ENCODE assay signal across 8 mouse cellular contexts in genomic region chr13:13784420-13784936, GRCm38 (mm10). TPM values are rescaled to one million over a fixed set of nuclear protein-coding genes. Genes with fewer than 3 reads are reported as not detected.
A peak's percentile ranks its signal among the peaks of the same experiment; 100 is the strongest.
DNase-seq lines count a peak whose midpoint lies in the region; ATAC-seq lines count a peak whose summit lies in the region.
"Had no signal": no experiment of that assay in that cellular context is flagged by ENCODE, and none has a peak within 500 bp of the region (broad histone marks: within the 10 kb centered on the region; RNA-seq: fewer than 3 reads in every experiment).

No protein-coding gene starts in this region.

- peak overlapping the region; percentile 53 for H3K4me3 ChIP-seq in lung, embryonic 15.5 days
- peak overlapping the region; percentile 69 for H3K4me3 ChIP-seq in embryonic facial prominence, embryonic 10.5 days
- H3K4me3 ChIP-seq in hindbrain, embryonic 11.5 days (ENCODE audit: low read depth, low read length), result peak overlapping the region; percentile 59
- peak overlapping the region; percentile 59 for H3K4me3 ChIP-seq in midbrain, embryonic 14.5 days (replicated peaks; ENCODE audit: low read depth, low read length)
- H3K4me3 ChIP-seq: erythroblast, embryonic 14.5 days had no signal

- DNase-seq in lung, postnatal 14 days, result no peak
- peak; percentile 52 for DNase-seq in embryonic facial prominence, embryonic 10.5 days (ENCODE audit: low spot score)
- peak; percentile 53 for DNase-seq in hindbrain, embryonic 11.5 days (ENCODE audit: low spot score)
- DNase-seq in midbrain, embryonic 14.5 days, result peak; percentile 70
- DNase-seq in layer of hippocampus, adult 18-20 months (ENCODE audit: low spot score in 2 of 2), result no peak
- DNase-seq in cerebellum, postnatal 36 days, result no peak

- under 1% methylated on average over 56 of the region's 59 CpGs for WGBS in lung, embryonic 15.5 days
- under 1% methylated on average over 59 of the region's 59 CpGs for WGBS in embryonic facial prominence, embryonic 10.5 days
- WGBS in hindbrain, embryonic 11.5 days, result under 1% methylated on average over 56 of the region's 59 CpGs
- under 1% methylated on average over 59 of the region's 59 CpGs for WGBS in midbrain, embryonic 14.5 days

- peaks cover 35% of the 10 kb centered on the region for H3K27me3 ChIP-seq in lung, embryonic 15.5 days
- peaks cover 59% of the 10 kb centered on the region for H3K27me3 ChIP-seq in embryonic facial prominence, embryonic 10.5 days (replicated peaks; ENCODE audit: low read depth, poor library complexity, severe bottlenecking)
- H3K27me3 ChIP-seq in hindbrain, embryonic 11.5 days (ENCODE audit: control insufficient read depth, insufficient read depth, low read length), result peaks cover 17% of the 10 kb centered on the region
- peaks cover 5% of the 10 kb centered on the region; the same call in 1 of the 2 replicates for H3K27me3 ChIP-seq in midbrain, embryonic 14.5 days (ENCODE audit: control insufficient read depth, insufficient read depth, low read length)

- peaks cover 20% of the 10 kb centered on the region for H3K4me1 ChIP-seq in lung, embryonic 15.5 days
- H3K4me1 ChIP-seq in embryonic facial prominence, embryonic 10.5 days, result peaks cover 19% of the 10 kb centered on the region
- 0 out of 2 replicates have a peak, but pooled peaks cover 3% of the 10 kb centered on the region for H3K4me1 ChIP-seq in hindbrain, embryonic 11.5 days (replicated peaks; ENCODE audit: control insufficient read depth, insufficient read depth, low read length)
- H3K4me1 ChIP-seq in midbrain, embryonic 14.5 days (ENCODE audit: control insufficient read depth, insufficient read depth, low read length), result no peaks in the 10 kb centered on the region

- peak; percentile 58; the same call in 1 of the 2 replicates for ATAC-seq in lung, embryonic 15.5 days (ENCODE audit: borderline replicate concordance, extremely low read depth, low FRiP score, low TSS enrichment)
- ATAC-seq in hindbrain, embryonic 11.5 days (ENCODE audit: low FRiP score), result peak; percentile 73
- peak; percentile 68; the same call in 1 of the 2 replicates for ATAC-seq in midbrain, embryonic 14.5 days (ENCODE audit: low FRiP score, low TSS enrichment)

- H3K36me3 ChIP-seq in lung, embryonic 15.5 days, result no peaks in the 10 kb centered on the region
- no peaks in the 10 kb centered on the region for H3K36me3 ChIP-seq in embryonic facial prominence, embryonic 10.5 days (replicated peaks)
- H3K36me3 ChIP-seq in hindbrain, embryonic 11.5 days (ENCODE audit: control insufficient read depth, insufficient read depth, low read length), result no peaks in the 10 kb centered on the region
- no peaks in the 10 kb centered on the region for H3K36me3 ChIP-seq in midbrain, embryonic 14.5 days (ENCODE audit: control insufficient read depth, insufficient read depth, low read length)

- H3K9ac ChIP-seq in lung, embryonic 15.5 days, result peak overlapping the region; percentile 19; the same call in 1 of the 2 replicates
- peak overlapping the region; percentile 45 for H3K9ac ChIP-seq in hindbrain, embryonic 11.5 days (ENCODE audit: low read depth, low read length)
- H3K9ac ChIP-seq in midbrain, embryonic 14.5 days (replicated peaks; ENCODE audit: low read length), result peak overlapping the region; percentile 61

- peak overlapping the region; percentile 99 for H3K4me2 ChIP-seq in lung, embryonic 15.5 days
- H3K4me2 ChIP-seq in hindbrain, embryonic 11.5 days (replicated peaks; ENCODE audit: low read depth, low read length), result peak overlapping the region; percentile 90
- H3K4me2 ChIP-seq in midbrain, embryonic 14.5 days (ENCODE audit: low read length), result peak overlapping the region; percentile 76

- no peak overlapping the region for H3K27ac ChIP-seq in lung, embryonic 15.5 days
- no peak overlapping the region; the same call in 1 of the 2 replicates for H3K27ac ChIP-seq in embryonic facial prominence, embryonic 10.5 days (replicated peaks)
- no peak overlapping the region for H3K27ac ChIP-seq in hindbrain, embryonic 11.5 days (ENCODE audit: low read depth, low read length)
- 0 out of 2 replicates have a peak overlapping the region, but pooled peaks have one; percentile 37 for H3K27ac ChIP-seq in midbrain, embryonic 14.5 days (replicated peaks; ENCODE audit: low read depth, low read length)

- no peaks in the 10 kb centered on the region for H3K9me3 ChIP-seq in lung, embryonic 15.5 days
- no peaks in the 10 kb centered on the region for H3K9me3 ChIP-seq in embryonic facial prominence, embryonic 10.5 days
- no peaks in the 10 kb centered on the region for H3K9me3 ChIP-seq in hindbrain, embryonic 11.5 days (ENCODE audit: control insufficient read depth, low read length)
- no peaks in the 10 kb centered on the region for H3K9me3 ChIP-seq in midbrain, embryonic 14.5 days (ENCODE audit: control insufficient read depth, low read length)

RNA-seq across cellular contexts. Expression of gene Gng4, which starts 0.6 kb away (rescaled TPM):
- 0.70 and 1.1 TPM in 2 replicates for polyA plus RNA-seq in lung, embryonic 15.5 days (2015; fragmentation: Nextera tagmentation; extraction: Ambion mirVana)
- 0.42 and 0.74 TPM in 2 replicates for polyA plus RNA-seq in embryonic facial prominence, embryonic 10.5 days (2016; fragmentation: Nextera tagmentation; extraction: Ambion mirVana)
- polyA plus RNA-seq in hindbrain, embryonic 11.5 days (2014; fragmentation: Nextera tagmentation; extraction: Ambion mirVana), result 2.6 and 3.5 TPM in 2 replicates
- 42.1 and 49.1 TPM in 2 replicates for polyA plus RNA-seq in midbrain, embryonic 14.5 days (2014; fragmentation: Nextera tagmentation; extraction: Ambion mirVana)
- total RNA-seq in layer of hippocampus, adult 18-20 months (2021), result 10 to 100 TPM; 20.3 to 21.5 TPM
- polyA plus RNA-seq: erythroblast, embryonic 14.5 days had no signal

Comparison
In these comparisons a context has a peak if more than half of its experiments do, and no peak if none do; other contexts are left out.
1. DNase-seq: peak in embryonic facial prominence, embryonic 10.5 days (single experiment), hindbrain, embryonic 11.5 days (single experiment) and midbrain, embryonic 14.5 days (single experiment); none in lung, postnatal 14 days (single experiment), layer of hippocampus, adult 18-20 months (0 of 2) and cerebellum, postnatal 36 days (0 of 2).
2. Peak in every context shown above with its lines, with median percentiles within 50 percentile points of each other: ATAC-seq, H3K4me2 ChIP-seq, H3K4me3 ChIP-seq and H3K9ac ChIP-seq.